Mouse (Mus musculus) liver, embryonic 14.5 days (tissue): ENCODE results near the gene Gramd4.

Experiments used
- CTCF ChIP-seq: IDR thresholded peaks from 2 replicates; pipeline ENCODE4 v1.5.1; 2016; ENCODE audit warnings: antibody characterized with exemption, low read depth, control low read depth
- EP300 ChIP-seq: IDR thresholded peaks from 2 replicates; pipeline ENCODE4 v1.6.1; 2016; ENCODE audit warnings: antibody characterized with exemption, low read depth

- TF ChIP-seq CTCF, result no peak
- TF ChIP-seq EP300, result no peak
Observed at GRCm38 (mm10) chr15:86113342-86113710, 55.8 kb downstream of the Gramd4 start.
